Mouse (Mus musculus) thymus, adult 2 months (tissue): Measurements from ENCODE around the gene Sqstm1.

Source experiments
- CTCF ChIP-seq: fragments of 200-500 bp; IDR thresholded peaks from 2 replicates; pipeline ENCODE4 v1.5.1; 2012; ENCODE audit warnings: mild to moderate bottlenecking, control low read depth, low read length, moderate library complexity, borderline replicate concordance; ENCODE audit not compliant: control insufficient read depth, poor library complexity, insufficient read depth; ENCODE audit errors: extremely low read depth
- POLR2A ChIP-seq: fragments of 200-500 bp; IDR thresholded peaks from 2 replicates; pipeline ENCODE4 v1.6.1; 2012; ENCODE audit warnings: mild to moderate bottlenecking, low read length, control low read depth, moderate library complexity; ENCODE audit not compliant: control insufficient read depth, poor library complexity, insufficient read depth; ENCODE audit errors: extremely low read depth

GRCm38 (mm10) chr11:50226406-50226805 lies 15.8 kb upstream of the Sqstm1 start:
- no peak for TF ChIP-seq CTCF
- no peak for TF ChIP-seq POLR2A
